Mouse (Mus musculus) stomach, embryonic 16.5 days (tissue): Measurements from ENCODE around the gene Spata22. TPM values are rescaled to one million over a fixed set of nuclear protein-coding genes. Genes with fewer than 3 reads are reported as not detected.

ENCODE experiments used
- ATAC-seq: fragments of 200-750 bp; cut with Nextera tagmentation; 2 replicates; pipeline ENCODE4 v1.8.0; 2017; ENCODE audit warnings: moderate number of reproducible peaks, moderate TSS enrichment; ENCODE audit not compliant: insufficient read depth, low FRiP score
- H3K27ac ChIP-seq: fragments of 300-500 bp; sonication (generic); 2 replicates; pipeline ENCODE4 v1.5.1; 2014; ENCODE audit warnings: low read length
- H3K27me3 ChIP-seq: fragments of 300-500 bp; sonication (generic); 2 replicates; pipeline ENCODE4 v1.6.1; 2014; ENCODE audit warnings: low read length, control low read depth, mixed read lengths; ENCODE audit not compliant: control insufficient read depth, insufficient read depth
- H3K36me3 ChIP-seq: fragments of 300-500 bp; sonication (generic); 2 replicates; pipeline ENCODE4 v1.6.1; 2014; ENCODE audit warnings: low read length; ENCODE audit not compliant: control insufficient read depth, insufficient read depth
- H3K4me1 ChIP-seq: fragments of 300-500 bp; sonication (generic); 2 replicates; pipeline ENCODE4 v1.6.1; 2014; ENCODE audit warnings: low read length, control low read depth, mixed read lengths; ENCODE audit not compliant: control insufficient read depth, insufficient read depth
- H3K4me2 ChIP-seq: fragments of 300-500 bp; sonication (generic); 2 replicates; pipeline ENCODE4 v1.6.1; 2014; ENCODE audit warnings: low read depth, low read length, mixed read lengths
- H3K4me3 ChIP-seq: fragments of 300-500 bp; sonication (generic); replicated peaks from 2 replicates; pipeline ENCODE4 v1.5.1; 2014; ENCODE audit warnings: mild to moderate bottlenecking, low read length
- H3K9ac ChIP-seq: fragments of 300-500 bp; sonication (generic); 2 replicates; pipeline ENCODE4 v1.6.1; 2014; ENCODE audit warnings: low read length
- H3K9me3 ChIP-seq: fragments of 300-500 bp; sonication (generic); replicated peaks from 2 replicates; pipeline ENCODE4 v1.6.1; 2016; ENCODE audit warnings: low read length, control low read depth; ENCODE audit not compliant: control insufficient read depth
- WGBS: fragments of 180-500 bp; shearing (Covaris S2); extraction: QIAGEN DNeasy Blood & Tissue Kit; methylation state at CpG from one replicate; pipeline ENCODE4 v1.1.7; 2014; 5-methylcytosine and 5-hydroxymethylcytosine counted together
- polyA plus RNA-seq: library from polyadenylated mRNA; unstranded; fragments of >200 nt; fragmentation: Nextera tagmentation; extraction: Ambion mirVana; gene quantifications from 2 replicates; pipeline ENCODE4 v1.2.1, GENCODE M21; 2015

The Spata22 gene
- 0.27 TPM in 1 of 2 replicates, not detected in the other for polyA plus RNA-seq

- no peak for ATAC-seq
Measured at GRCm38 (mm10) chr11:73329442-73329841, at the start of gene Spata22, which contains the start of the genes Aspa and Gm49340. Gene Spata22, plus strand, starts transcription at chr11:73329741. Gene Aspa, minus strand, starts transcription at chr11:73329596. Gene Gm49340, plus strand, starts transcription at chr11:73329741.

GRCm38 (mm10) chr11:73280710-73281109, 48.8 kb upstream of the Spata22 start:
- Histone ChIP-seq H3K9ac (no peak overlapping the region), H3K9me3 (no peaks in the 10 kb centered on the region), H3K27ac (no peak overlapping the region), H3K4me2 (no peak overlapping the region), H3K36me3 (no peaks in the 10 kb centered on the region), H3K27me3 (no peaks in the 10 kb centered on the region), H3K4me1 (peaks cover 18% of the 10 kb centered on the region), H3K4me3 (no peak overlapping the region)
- WGBS, result 26% methylated on average over 5 of the region's 5 CpGs
- no peak for ATAC-seq

More at GRCm38 (mm10) chr11:73329442-73329841, at the start of gene Spata22, which contains the start of the genes Aspa and Gm49340:
- H3K4me1 ChIP-seq, result peaks cover 8% of the 10 kb centered on the region; the same call in 1 of the 2 replicates
- H3K4me2 ChIP-seq, result no peak within 1 kb of the TSS
- WGBS, result 78% methylated on average over 27 of the region's 27 CpGs
- H3K4me3 ChIP-seq, result no peak within 1 kb of the TSS
- no peak within 1 kb of the TSS for H3K27ac ChIP-seq
- H3K9me3 ChIP-seq, result no peaks in the 10 kb centered on the region
- H3K27me3 ChIP-seq, result no peaks in the 10 kb centered on the region
- no peaks in the 10 kb centered on the region for H3K36me3 ChIP-seq
- H3K9ac ChIP-seq, result no peak within 1 kb of the TSS

- 3% methylated on average over 16 of the region's 16 CpGs for WGBS
- ATAC-seq, result peak; percentile 76
Measured at GRCm38 (mm10) chr11:73281528-73282027, 48.0 kb upstream of the Spata22 start.

GRCm38 (mm10) chr11:73283369-73283768, 46.2 kb upstream of the Spata22 start:
- Histone ChIP-seq H3K9me3 (no peaks in the 10 kb centered on the region), H3K27me3 (no peaks in the 10 kb centered on the region), H3K9ac (no peak overlapping the region; the same call in 1 of the 2 replicates), H3K36me3 (no peaks in the 10 kb centered on the region), H3K4me3 (no peak overlapping the region), H3K27ac (peak overlapping the region; percentile 63), H3K4me2 (no peak overlapping the region), H3K4me1 (peaks cover 18% of the 10 kb centered on the region)
- WGBS, result 41% methylated on average over 9 of the region's 9 CpGs
- peak; percentile 66; the same call in 1 of the 2 replicates for ATAC-seq

More at GRCm38 (mm10) chr11:73281528-73282027, 48.0 kb upstream of the Spata22 start:
- Histone ChIP-seq H3K9me3 (no peaks in the 10 kb centered on the region), H3K9ac (peak overlapping the region; percentile 62), H3K4me3 (peak overlapping the region; percentile 47), H3K27me3 (no peaks in the 10 kb centered on the region), H3K4me2 (peak overlapping the region; percentile 55), H3K4me1 (peaks cover 18% of the 10 kb centered on the region), H3K27ac (no peak overlapping the region), H3K36me3 (no peaks in the 10 kb centered on the region)

GRCm38 (mm10) chr11:73283926-73284325, 45.6 kb upstream of the Spata22 start:
- H3K27me3 ChIP-seq, result no peaks in the 10 kb centered on the region
- no peak overlapping the region for H3K4me2 ChIP-seq
- no peaks in the 10 kb centered on the region for H3K9me3 ChIP-seq
- H3K9ac ChIP-seq, result no peak overlapping the region; the same call in 1 of the 2 replicates
- no peaks in the 10 kb centered on the region for H3K36me3 ChIP-seq
- H3K27ac ChIP-seq, result peak overlapping the region; percentile 63
- no peak overlapping the region for H3K4me3 ChIP-seq
- 31% methylated on average over 1 of the region's 1 CpGs for WGBS
- peaks cover 18% of the 10 kb centered on the region for H3K4me1 ChIP-seq
- ATAC-seq, result peak; percentile 6; the same call in 1 of the 2 replicates

GRCm38 (mm10) chr11:73284351-73284750, 45.2 kb upstream of the Spata22 start:
- Histone ChIP-seq H3K27me3 (no peaks in the 10 kb centered on the region), H3K9me3 (no peaks in the 10 kb centered on the region), H3K4me1 (peaks cover 18% of the 10 kb centered on the region), H3K27ac (peak overlapping the region; percentile 63; the same call in 1 of the 2 replicates), H3K4me2 (no peak overlapping the region), H3K36me3 (no peaks in the 10 kb centered on the region), H3K4me3 (no peak overlapping the region), H3K9ac (no peak overlapping the region)
- no peak for ATAC-seq

- no peak for ATAC-seq
- Histone ChIP-seq H3K4me3 (no peak overlapping the region), H3K4me1 (0 out of 2 replicates have a peak, but pooled peaks cover 2% of the 10 kb centered on the region), H3K27ac (no peak overlapping the region), H3K27me3 (no peaks in the 10 kb centered on the region), H3K4me2 (no peak overlapping the region), H3K9me3 (no peaks in the 10 kb centered on the region), H3K9ac (no peak overlapping the region), H3K36me3 (no peaks in the 10 kb centered on the region)
- WGBS, result 82% methylated on average over 1 of the region's 1 CpGs
Measured at GRCm38 (mm10) chr11:73289621-73290020, 39.9 kb upstream of the Spata22 start.

GRCm38 (mm10) chr11:73303123-73303522, 26.4 kb upstream of the Spata22 start:
- no peaks in the 10 kb centered on the region for H3K27me3 ChIP-seq
- H3K27ac ChIP-seq, result no peak overlapping the region
- no peak overlapping the region for H3K4me2 ChIP-seq
- WGBS, result 62% methylated on average over 2 of the region's 2 CpGs
- H3K4me1 ChIP-seq, result no peaks in the 10 kb centered on the region
- ATAC-seq, result no peak
- H3K36me3 ChIP-seq, result no peaks in the 10 kb centered on the region
- no peaks in the 10 kb centered on the region for H3K9me3 ChIP-seq
- no peak overlapping the region for H3K9ac ChIP-seq
- H3K4me3 ChIP-seq, result no peak overlapping the region

GRCm38 (mm10) chr11:73315961-73316360, 13.6 kb upstream of the Spata22 start:
- no peaks in the 10 kb centered on the region for H3K36me3 ChIP-seq
- no peak overlapping the region for H3K9ac ChIP-seq
- WGBS, result 37% methylated on average over 3 of the region's 3 CpGs
- H3K27me3 ChIP-seq, result no peaks in the 10 kb centered on the region
- no peak overlapping the region for H3K27ac ChIP-seq
- H3K4me1 ChIP-seq, result no peaks in the 10 kb centered on the region
- no peaks in the 10 kb centered on the region for H3K9me3 ChIP-seq
- H3K4me2 ChIP-seq, result no peak overlapping the region
- no peak for ATAC-seq
- no peak overlapping the region for H3K4me3 ChIP-seq
